Mouse (Mus musculus) forebrain, embryonic 12.5 days (tissue): ENCODE data around the gene Ankrd55. TPM values are rescaled to one million over a fixed set of nuclear protein-coding genes. Genes with fewer than 3 reads are reported as not detected.
"Not testable (repeated sequence)": the region's sequence is repeated elsewhere in the genome, so short reads cannot be mapped to it uniquely, and the experiment has no call there.

Experiments used
- ATAC-seq: fragments of 200-750 bp; cut with Nextera tagmentation; 2 replicates; pipeline ENCODE4 v1.8.0; 2017; ENCODE audit warnings: moderate TSS enrichment; ENCODE audit not compliant: low FRiP score
- H3K27ac ChIP-seq: fragments of 300-500 bp; sonication (generic); 2 replicates; pipeline ENCODE4 v1.5.1; 2016; ENCODE audit warnings: mild to moderate bottlenecking
- H3K27me3 ChIP-seq: fragments of 300-500 bp; sonication (generic); 2 replicates; pipeline ENCODE4 v1.6.1; 2016; ENCODE audit warnings: mild to moderate bottlenecking
- H3K36me3 ChIP-seq: fragments of 300-500 bp; sonication (generic); replicated peaks from 2 replicates; pipeline ENCODE4 v1.6.1; 2016; ENCODE audit warnings: mild to moderate bottlenecking
- H3K4me1 ChIP-seq: fragments of 300-500 bp; sonication (generic); 2 replicates; pipeline ENCODE4 v1.6.1; 2016
- H3K4me2 ChIP-seq: fragments of 300-500 bp; sonication (generic); 2 replicates; pipeline ENCODE4 v1.6.1; 2016; ENCODE audit warnings: mild to moderate bottlenecking, moderate library complexity
- H3K4me3 ChIP-seq: fragments of 300-500 bp; sonication (generic); replicated peaks from 2 replicates; pipeline ENCODE4 v1.5.1; 2016; ENCODE audit warnings: mild to moderate bottlenecking
- H3K9ac ChIP-seq: fragments of 300-500 bp; sonication (generic); 2 replicates; pipeline ENCODE4 v1.6.1; 2016; ENCODE audit warnings: mild to moderate bottlenecking
- H3K9me3 ChIP-seq: fragments of 300-500 bp; sonication (generic); 2 replicates; pipeline ENCODE4 v1.6.1; 2016
- WGBS: fragments of 180-500 bp; shearing (Covaris S2); methylation state at CpG from one replicate; pipeline ENCODE4 v1.1.7; 2016; 5-methylcytosine and 5-hydroxymethylcytosine counted together
- polyA plus RNA-seq: library from polyadenylated mRNA; unstranded; fragments of >200 nt; fragmentation: Nextera tagmentation; extraction: Ambion mirVana; gene quantifications from 2 replicates; pipeline ENCODE4 v1.2.1, GENCODE M21; 2016

Gene Ankrd55
- polyA plus RNA-seq, 1 experiment from 2014 or later, result 1.0 TPM

GRCm38 (mm10) chr13:112303429-112303828, 15.2 kb downstream of the Ankrd55 start:
- Histone ChIP-seq H3K27me3 (no peaks in the 10 kb centered on the region), H3K27ac (no peak overlapping the region), H3K9me3 (no peaks in the 10 kb centered on the region), H3K4me1 (no peaks in the 10 kb centered on the region), H3K9ac (no peak overlapping the region), H3K36me3 (no peaks in the 10 kb centered on the region), H3K4me2 (no peak overlapping the region), H3K4me3 (no peak overlapping the region)
- no peak for ATAC-seq
- WGBS, result 96% methylated on average over 2 of the region's 2 CpGs

- Histone ChIP-seq H3K36me3 (no peaks in the 10 kb centered on the region), H3K4me3 (no peak overlapping the region), H3K27me3 (no peaks in the 10 kb centered on the region), H3K9ac (no peak overlapping the region), H3K4me2 (no peak overlapping the region), H3K4me1 (no peaks in the 10 kb centered on the region), H3K9me3 (no peaks in the 10 kb centered on the region), H3K27ac (no peak overlapping the region)
- no peak for ATAC-seq
- WGBS, result 18% methylated on average over 1 of the region's 1 CpGs
Measured at GRCm38 (mm10) chr13:112308672-112309071, 20.4 kb downstream of the Ankrd55 start.

- H3K4me1 ChIP-seq, H3K4me2 ChIP-seq, ATAC-seq, H3K9ac ChIP-seq, H3K27me3 ChIP-seq, H3K9me3 ChIP-seq, H3K27ac ChIP-seq, H3K36me3 ChIP-seq, H3K4me3 ChIP-seq: not testable (repeated sequence)
- 93% methylated on average over 3 of the region's 3 CpGs for WGBS
Measured at GRCm38 (mm10) chr13:112311611-112312010, 23.4 kb downstream of the Ankrd55 start.

GRCm38 (mm10) chr13:112315442-112315841, 27.2 kb downstream of the Ankrd55 start:
- Histone ChIP-seq H3K9ac (no peak overlapping the region), H3K4me3 (no peak overlapping the region), H3K9me3 (no peaks in the 10 kb centered on the region), H3K27ac (no peak overlapping the region), H3K4me2 (no peak overlapping the region), H3K4me1 (peaks cover 9% of the 10 kb centered on the region), H3K36me3 (no peaks in the 10 kb centered on the region), H3K27me3 (no peaks in the 10 kb centered on the region)
- 13% methylated on average over 3 of the region's 3 CpGs for WGBS
- peak; percentile 76 for ATAC-seq

- Histone ChIP-seq H3K4me1 (peaks cover 9% of the 10 kb centered on the region), H3K36me3 (no peaks in the 10 kb centered on the region), H3K27me3 (no peaks in the 10 kb centered on the region), H3K9ac (no peak overlapping the region), H3K9me3 (no peaks in the 10 kb centered on the region), H3K4me2 (no peak overlapping the region), H3K27ac (no peak overlapping the region), H3K4me3 (no peak overlapping the region)
- ATAC-seq, result no peak
- 82% methylated on average over 11 of the region's 11 CpGs for WGBS
Measured at GRCm38 (mm10) chr13:112316622-112317482, 28.6 kb downstream of the Ankrd55 start.

- H3K4me1 ChIP-seq, result peaks cover 9% of the 10 kb centered on the region
- no peaks in the 10 kb centered on the region for H3K9me3 ChIP-seq
- no peak for ATAC-seq
- H3K9ac ChIP-seq, result no peak overlapping the region
- H3K27me3 ChIP-seq, result no peaks in the 10 kb centered on the region
- no peak overlapping the region for H3K4me2 ChIP-seq
- no peak overlapping the region for H3K4me3 ChIP-seq
- WGBS, result 86% methylated on average over 8 of the region's 8 CpGs
- H3K36me3 ChIP-seq, result no peaks in the 10 kb centered on the region
- H3K27ac ChIP-seq, result no peak overlapping the region
Measured at GRCm38 (mm10) chr13:112318124-112318523, 29.9 kb downstream of the Ankrd55 start.

- no peak for ATAC-seq
- WGBS, result 79% methylated on average over 12 of the region's 12 CpGs
- H3K4me1 ChIP-seq, result no peaks in the 10 kb centered on the region
- no peaks in the 10 kb centered on the region for H3K36me3 ChIP-seq
- H3K9ac ChIP-seq, result no peak overlapping the region
- no peaks in the 10 kb centered on the region for H3K27me3 ChIP-seq
- H3K4me3 ChIP-seq, result no peak overlapping the region
- H3K4me2 ChIP-seq, result no peak overlapping the region
- no peak overlapping the region for H3K27ac ChIP-seq
- no peaks in the 10 kb centered on the region for H3K9me3 ChIP-seq
Measured at GRCm38 (mm10) chr13:112323591-112324266, 35.5 kb downstream of the Ankrd55 start.

- H3K9ac ChIP-seq, result no peak overlapping the region
- H3K9me3 ChIP-seq, result no peaks in the 10 kb centered on the region
- no peaks in the 10 kb centered on the region for H3K36me3 ChIP-seq
- ATAC-seq, result no peak
- no peak overlapping the region for H3K4me2 ChIP-seq
- H3K4me1 ChIP-seq, result no peaks in the 10 kb centered on the region
- H3K27me3 ChIP-seq, result no peaks in the 10 kb centered on the region
- H3K4me3 ChIP-seq, result no peak overlapping the region
- 94% methylated on average over 2 of the region's 2 CpGs for WGBS
- no peak overlapping the region for H3K27ac ChIP-seq
Measured at GRCm38 (mm10) chr13:112325126-112325525, 36.9 kb downstream of the Ankrd55 start.

- Histone ChIP-seq H3K9me3 (no peaks in the 10 kb centered on the region), H3K4me2 (no peak overlapping the region), H3K36me3 (no peaks in the 10 kb centered on the region), H3K9ac (no peak overlapping the region), H3K27me3 (no peaks in the 10 kb centered on the region), H3K27ac (no peak overlapping the region), H3K4me1 (peaks cover 6% of the 10 kb centered on the region), H3K4me3 (no peak overlapping the region)
- no peak for ATAC-seq
- 89% methylated on average over 7 of the region's 7 CpGs for WGBS
Measured at GRCm38 (mm10) chr13:112326403-112326802, 38.2 kb downstream of the Ankrd55 start.

GRCm38 (mm10) chr13:112326977-112327376, 38.7 kb downstream of the Ankrd55 start:
- Histone ChIP-seq H3K27me3 (no peaks in the 10 kb centered on the region), H3K4me3 (no peak overlapping the region), H3K9ac (no peak overlapping the region), H3K36me3 (no peaks in the 10 kb centered on the region), H3K4me2 (no peak overlapping the region), H3K9me3 (no peaks in the 10 kb centered on the region), H3K27ac (no peak overlapping the region), H3K4me1 (peaks cover 12% of the 10 kb centered on the region)
- WGBS, result 89% methylated on average over 5 of the region's 5 CpGs
- no peak for ATAC-seq

GRCm38 (mm10) chr13:112327511-112327910, 39.3 kb downstream of the Ankrd55 start:
- H3K27me3 ChIP-seq, result no peaks in the 10 kb centered on the region
- H3K4me3 ChIP-seq, result no peak overlapping the region
- peaks cover 15% of the 10 kb centered on the region for H3K4me1 ChIP-seq
- ATAC-seq, result no peak
- H3K9ac ChIP-seq, result no peak overlapping the region
- WGBS, result 77% methylated on average over 4 of the region's 4 CpGs
- H3K27ac ChIP-seq, result no peak overlapping the region
- no peak overlapping the region for H3K4me2 ChIP-seq
- H3K36me3 ChIP-seq, result no peaks in the 10 kb centered on the region
- no peaks in the 10 kb centered on the region for H3K9me3 ChIP-seq

GRCm38 (mm10) chr13:112330257-112330656, 42.0 kb downstream of the Ankrd55 start:
- no peak for ATAC-seq

More at GRCm38 (mm10) chr13:112330257-112330656, 42.0 kb downstream of the Ankrd55 start:
- no peak overlapping the region for H3K4me2 ChIP-seq
- H3K9me3 ChIP-seq, result no peaks in the 10 kb centered on the region
- no peak overlapping the region for H3K4me3 ChIP-seq
- WGBS, result 92% methylated on average over 6 of the region's 6 CpGs
- H3K9ac ChIP-seq, result no peak overlapping the region
- H3K4me1 ChIP-seq, result peaks cover 23% of the 10 kb centered on the region
- no peaks in the 10 kb centered on the region for H3K36me3 ChIP-seq
- H3K27me3 ChIP-seq, result no peaks in the 10 kb centered on the region
- no peak overlapping the region for H3K27ac ChIP-seq
